Mouse (Mus musculus) bone marrow macrophage, adult 2 months (primary cell): Measurements from ENCODE around the gene Mcm6.

ENCODE experiments used
- CTCF ChIP-seq: IDR thresholded peaks from 2 replicates; pipeline ENCODE4 v1.5.1; 2012; ENCODE audit warnings: low read depth, mild to moderate bottlenecking, low read length, moderate library complexity
- POLR2A ChIP-seq: IDR thresholded peaks from 2 replicates; pipeline ENCODE4 v1.6.1; 2012; ENCODE audit warnings: mild to moderate bottlenecking, low read depth, low read length, borderline replicate concordance

DNA sequence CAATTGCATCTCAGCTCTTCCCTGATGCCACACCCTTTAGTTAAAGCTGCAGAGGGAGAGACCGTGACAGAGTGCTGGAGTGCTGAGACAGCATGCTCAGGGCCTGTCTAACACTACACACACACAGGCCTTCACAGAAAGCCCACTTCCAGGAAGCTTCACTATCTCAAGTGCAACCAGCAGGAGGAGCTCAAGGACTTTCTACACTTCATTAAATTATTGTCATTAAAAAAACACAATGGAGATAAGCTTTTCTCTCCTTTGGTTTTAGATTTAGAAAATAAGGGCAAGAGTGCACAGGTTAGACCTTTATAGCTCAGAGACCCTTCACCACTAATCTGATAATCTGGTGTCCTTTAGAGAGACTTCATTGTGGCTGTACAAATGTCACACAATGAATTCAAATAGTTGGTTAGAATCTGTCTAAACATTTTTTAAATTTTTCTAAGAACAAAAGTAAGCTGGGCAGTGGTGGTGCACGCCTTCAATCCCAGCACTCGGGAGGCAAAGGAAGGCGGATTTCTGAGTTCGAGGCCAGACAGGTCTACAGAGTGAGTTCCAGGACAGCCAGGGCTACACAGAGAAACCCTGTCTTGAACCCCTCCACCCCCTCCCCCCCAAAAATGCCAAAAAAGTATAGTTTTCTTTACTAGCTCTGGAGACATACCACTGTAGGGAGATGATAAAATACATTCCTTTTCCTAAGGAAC is 9.4 kb upstream of the Mcm6 start:
- TF ChIP-seq CTCF: no peak
- TF ChIP-seq POLR2A: no peak
